Comparison of ENCODE assay signal across 8 mouse cellular contexts in genomic region chr2:76405596-76406150, GRCm38 (mm10). TPM values are rescaled to one million over a fixed set of nuclear protein-coding genes. Genes with fewer than 3 reads are reported as not detected.
DNase-seq lines count a peak whose midpoint lies in the region; ATAC-seq and TF ChIP-seq lines count a peak whose summit lies in the region.

No protein-coding gene starts in this region.

- TF ChIP-seq CTCF in ES-Bruce4 (IDR thresholded peaks at IDR 0.05; ENCODE audit: low read depth, low read length) = no peak
- no peak for TF ChIP-seq CTCF in intestine, postnatal 0 days (IDR thresholded peaks at IDR 0.05; ENCODE audit: low read depth)

- H3K4me2 ChIP-seq in heart, embryonic 12.5 days = peak overlapping the region; percentile 93
- H3K4me2 ChIP-seq in embryonic facial prominence, embryonic 13.5 days = peak overlapping the region; percentile 94
- H3K4me2 ChIP-seq in intestine, postnatal 0 days (replicated peaks; ENCODE audit: low read depth) = peak overlapping the region; percentile 98
- peak overlapping the region; percentile 83 for H3K4me2 ChIP-seq in midbrain, embryonic 12.5 days (replicated peaks)

- H3K27me3 ChIP-seq in heart, embryonic 12.5 days (replicated peaks) = peaks cover 14% of the 10 kb centered on the region
- peaks cover 17% of the 10 kb centered on the region for H3K27me3 ChIP-seq in ES-Bruce4 (ENCODE audit: control insufficient read depth, insufficient read depth, low read length, poor library complexity, severe bottlenecking)
- H3K27me3 ChIP-seq in embryonic facial prominence, embryonic 13.5 days = peaks cover 31% of the 10 kb centered on the region
- H3K27me3 ChIP-seq in intestine, postnatal 0 days (replicated peaks; ENCODE audit: control insufficient read depth, insufficient read depth, low read length) = no peaks in the 10 kb centered on the region
- H3K27me3 ChIP-seq in midbrain, embryonic 12.5 days = peaks cover 35% of the 10 kb centered on the region

- WGBS in heart, embryonic 12.5 days = 3% methylated on average over 15 of the region's 15 CpGs
- WGBS in embryonic facial prominence, embryonic 13.5 days = 2% methylated on average over 15 of the region's 15 CpGs
- 2% methylated on average over 15 of the region's 15 CpGs for WGBS in intestine, postnatal 0 days
- WGBS in midbrain, embryonic 12.5 days = 3% methylated on average over 15 of the region's 15 CpGs

- H3K36me3 ChIP-seq in heart, embryonic 12.5 days = no peaks in the 10 kb centered on the region
- H3K36me3 ChIP-seq in ES-Bruce4 (ENCODE audit: control insufficient read depth, insufficient read depth, low read length, poor library complexity, severe bottlenecking) = no peaks in the 10 kb centered on the region
- H3K36me3 ChIP-seq in embryonic facial prominence, embryonic 13.5 days = no peaks in the 10 kb centered on the region
- no peaks in the 10 kb centered on the region for H3K36me3 ChIP-seq in intestine, postnatal 0 days (ENCODE audit: control insufficient read depth, insufficient read depth)
- H3K36me3 ChIP-seq in midbrain, embryonic 12.5 days = no peaks in the 10 kb centered on the region

- no peak for TF ChIP-seq POLR2A in ES-Bruce4 (IDR thresholded peaks at IDR 0.05; ENCODE audit: insufficient read depth, low read length)

- peak overlapping the region; percentile 76 for H3K9ac ChIP-seq in heart, embryonic 12.5 days
- peak overlapping the region; percentile 67 for H3K9ac ChIP-seq in ES-Bruce4 (ENCODE audit: low read depth, poor library complexity, severe bottlenecking)
- peak overlapping the region; percentile 83 for H3K9ac ChIP-seq in embryonic facial prominence, embryonic 13.5 days
- peak overlapping the region; percentile 86 for H3K9ac ChIP-seq in intestine, postnatal 0 days (ENCODE audit: low read depth, low read length)
- H3K9ac ChIP-seq in midbrain, embryonic 12.5 days (replicated peaks) = peak overlapping the region; percentile 85

- no peak for DNase-seq in heart, postnatal 25 days (ENCODE audit: low spot score)
- DNase-seq in spleen, postnatal 36 days (ENCODE audit: low spot score in 2 of 2) = no peak

- 0 out of 2 replicates have a peak overlapping the region, but pooled peaks have one; percentile 2 for H3K27ac ChIP-seq in heart, embryonic 12.5 days (ENCODE audit: poor library complexity, severe bottlenecking)
- H3K27ac ChIP-seq in ES-Bruce4 (ENCODE audit: insufficient read depth, low read length) = no peak overlapping the region
- peak overlapping the region; percentile 71 for H3K27ac ChIP-seq in embryonic facial prominence, embryonic 13.5 days
- H3K27ac ChIP-seq in intestine, postnatal 0 days (ENCODE audit: low read depth, low read length) = 0 out of 2 replicates have a peak overlapping the region, but pooled peaks have one; percentile 76
- peak overlapping the region; percentile 83 for H3K27ac ChIP-seq in midbrain, embryonic 12.5 days (replicated peaks)

- H3K9me3 ChIP-seq in heart, embryonic 12.5 days (replicated peaks) = no peaks in the 10 kb centered on the region
- H3K9me3 ChIP-seq in ES-Bruce4 (replicated peaks; ENCODE audit: control insufficient read depth, insufficient read depth, low read length, poor library complexity, severe bottlenecking) = no peaks in the 10 kb centered on the region
- no peaks in the 10 kb centered on the region for H3K9me3 ChIP-seq in embryonic facial prominence, embryonic 13.5 days
- H3K9me3 ChIP-seq in intestine, postnatal 0 days (ENCODE audit: control insufficient read depth) = no peaks in the 10 kb centered on the region
- H3K9me3 ChIP-seq in midbrain, embryonic 12.5 days = no peaks in the 10 kb centered on the region

- TF ChIP-seq EP300 in ES-Bruce4 (IDR thresholded peaks at IDR 0.05; ENCODE audit: insufficient read depth, low read depth, low read length) = no peak

- intact Hi-C loops in heart, postnatal 25 days (cut with DNase I) = loop anchor here (2.0 kb wide), 1 partner anchor 35 kb away; no protein-coding TSS in a partner anchor

- H3K4me3 ChIP-seq in heart, embryonic 12.5 days = peak overlapping the region; percentile 81
- H3K4me3 ChIP-seq in ES-Bruce4 (ENCODE audit: low read depth, low read length) = peak overlapping the region; percentile 78
- peak overlapping the region; percentile 82 for H3K4me3 ChIP-seq in embryonic facial prominence, embryonic 13.5 days
- peak overlapping the region; percentile 96 for H3K4me3 ChIP-seq in intestine, postnatal 0 days (ENCODE audit: low read depth, low read length)
- peak overlapping the region; percentile 82 for H3K4me3 ChIP-seq in midbrain, embryonic 12.5 days

- no peak for ATAC-seq in heart, embryonic 12.5 days (ENCODE audit: insufficient number of reproducible peaks, low FRiP score)
- no peak for ATAC-seq in embryonic facial prominence, embryonic 13.5 days (ENCODE audit: insufficient number of reproducible peaks, insufficient read depth, low FRiP score, low TSS enrichment, low read depth)
- ATAC-seq in intestine, postnatal 0 days = peak; percentile 17; the same call in 1 of the 2 replicates
- peak; percentile 32; the same call in 1 of the 2 replicates for ATAC-seq in midbrain, embryonic 12.5 days (ENCODE audit: low FRiP score, low read depth)
- ATAC-seq in inflammation-experienced regulatory T-cells, adult 6 months = no peak

- H3K4me1 ChIP-seq in heart, embryonic 12.5 days (replicated peaks) = peaks cover 4% of the 10 kb centered on the region; the same call in 1 of the 2 replicates
- no peaks in the 10 kb centered on the region for H3K4me1 ChIP-seq in ES-Bruce4 (ENCODE audit: control insufficient read depth, insufficient read depth, low read length)
- H3K4me1 ChIP-seq in embryonic facial prominence, embryonic 13.5 days = peaks cover 9% of the 10 kb centered on the region; the same call in 1 of the 2 replicates
- no peaks in the 10 kb centered on the region for H3K4me1 ChIP-seq in intestine, postnatal 0 days (replicated peaks; ENCODE audit: control insufficient read depth, insufficient read depth, low read length)
- H3K4me1 ChIP-seq in midbrain, embryonic 12.5 days = peaks cover 4% of the 10 kb centered on the region; the same call in 1 of the 2 replicates

RNA-seq across cellular contexts. Expression of gene Osbpl6, which starts 0.6 kb away (rescaled TPM):
- 6.8 and 7.2 TPM in 2 replicates for polyA plus RNA-seq in heart, embryonic 12.5 days (2016; fragmentation: Nextera tagmentation; extraction: Ambion mirVana)
- 10 to 100 TPM in 1 of 2 experiments, 1 to 10 TPM in 1; 8.8 to 11.9 TPM for total RNA-seq in heart, postnatal 25 days (2021)
- polyA plus RNA-seq in ES-Bruce4 (2011; ENCODE audit: insufficient read depth, insufficient read length, low read depth, missing spikeins) = 3.0 and 6.6 TPM in 2 replicates
- 16.5 and 18.6 TPM in 2 replicates for polyA plus RNA-seq in embryonic facial prominence, embryonic 13.5 days (2015; fragmentation: Nextera tagmentation; extraction: Ambion mirVana)
- 30.8 and 34.1 TPM in 2 replicates for polyA plus RNA-seq in intestine, postnatal 0 days (2015; fragmentation: Nextera tagmentation; extraction: Ambion mirVana)
- 16.0 and 17.1 TPM in 2 replicates for polyA plus RNA-seq in midbrain, embryonic 12.5 days (2016; fragmentation: Nextera tagmentation; extraction: Ambion mirVana)
- under 1 TPM in 1 of 3 experiments, not detected in 2; 0.09 TPM for polyA plus RNA-seq in inflammation-experienced regulatory T-cells, adult 6 months (2017; shearing (Covaris generic))

RNA-seq across cellular contexts. Expression of gene Rbm45, which starts 35.9 kb away (rescaled TPM):
- polyA plus RNA-seq in heart, embryonic 12.5 days (2016; fragmentation: Nextera tagmentation; extraction: Ambion mirVana) = 14.2 and 14.9 TPM in 2 replicates
- total RNA-seq in heart, postnatal 25 days (2021) = 10 to 100 TPM; 19.2 to 22.0 TPM
- polyA plus RNA-seq in ES-Bruce4 (2011; ENCODE audit: insufficient read depth, insufficient read length, low read depth, missing spikeins) = 35.7 and 35.9 TPM in 2 replicates
- 18.0 and 21.7 TPM in 2 replicates for polyA plus RNA-seq in embryonic facial prominence, embryonic 13.5 days (2015; fragmentation: Nextera tagmentation; extraction: Ambion mirVana)
- polyA plus RNA-seq in intestine, postnatal 0 days (2015; fragmentation: Nextera tagmentation; extraction: Ambion mirVana) = 10.7 and 12.1 TPM in 2 replicates
- 18.5 and 25.4 TPM in 2 replicates for polyA plus RNA-seq in midbrain, embryonic 12.5 days (2016; fragmentation: Nextera tagmentation; extraction: Ambion mirVana)
- polyA plus RNA-seq in inflammation-experienced regulatory T-cells, adult 6 months (2017; shearing (Covaris generic)) = 10 to 100 TPM in 2 of 3 experiments, 1 to 10 TPM in 1; 5.3 to 16.1 (median 15.3) TPM

RNA-seq across cellular contexts. Expression of gene Cyct, which starts 45.4 kb away (rescaled TPM):
- not detected in 2 replicates for polyA plus RNA-seq in heart, embryonic 12.5 days (2016; fragmentation: Nextera tagmentation; extraction: Ambion mirVana)
- total RNA-seq in heart, postnatal 25 days (2021) = not detected
- 20.9 and 30.2 TPM in 2 replicates for polyA plus RNA-seq in ES-Bruce4 (2011; ENCODE audit: insufficient read depth, insufficient read length, low read depth, missing spikeins)
- polyA plus RNA-seq in embryonic facial prominence, embryonic 13.5 days (2015; fragmentation: Nextera tagmentation; extraction: Ambion mirVana) = not detected in 2 replicates
- not detected in 2 replicates for polyA plus RNA-seq in intestine, postnatal 0 days (2015; fragmentation: Nextera tagmentation; extraction: Ambion mirVana)
- not detected in 2 replicates for polyA plus RNA-seq in midbrain, embryonic 12.5 days (2016; fragmentation: Nextera tagmentation; extraction: Ambion mirVana)
- polyA plus RNA-seq in inflammation-experienced regulatory T-cells, adult 6 months (2017; shearing (Covaris generic)) = not detected

Comparison
In these comparisons a context has a peak if more than half of its experiments do, and no peak if none do; other contexts are left out.
1. ATAC-seq: peak in intestine, postnatal 0 days (single experiment) and midbrain, embryonic 12.5 days (single experiment); none in heart, embryonic 12.5 days (single experiment), embryonic facial prominence, embryonic 13.5 days (single experiment) and inflammation-experienced regulatory T-cells, adult 6 months (single experiment).
2. RNA of gene Cyct, which starts 45.4 kb away (polyA plus RNA-seq): 20.9 to 30.2 TPM in ES-Bruce4; not detected in embryonic facial prominence, embryonic 13.5 days, not detected in heart, embryonic 12.5 days, not detected in intestine, postnatal 0 days, not detected in midbrain, embryonic 12.5 days and not detected in inflammation-experienced regulatory T-cells, adult 6 months; every median in the first group is over 10 times any median in the second.
3. Peak in every context shown above with its lines, with median percentiles within 50 percentile points of each other: H3K4me2 ChIP-seq, H3K4me3 ChIP-seq and H3K9ac ChIP-seq.